Mouse (Mus musculus) liver, embryonic 14.5 days (tissue): ENCODE results near the gene Trio.

Source experiments
- CTCF ChIP-seq: IDR thresholded peaks from 2 replicates; pipeline ENCODE4 v1.5.1; 2016; ENCODE audit warnings: antibody characterized with exemption, low read depth, control low read depth
- EP300 ChIP-seq: IDR thresholded peaks from 2 replicates; pipeline ENCODE4 v1.6.1; 2016; ENCODE audit warnings: antibody characterized with exemption, low read depth

DNA sequence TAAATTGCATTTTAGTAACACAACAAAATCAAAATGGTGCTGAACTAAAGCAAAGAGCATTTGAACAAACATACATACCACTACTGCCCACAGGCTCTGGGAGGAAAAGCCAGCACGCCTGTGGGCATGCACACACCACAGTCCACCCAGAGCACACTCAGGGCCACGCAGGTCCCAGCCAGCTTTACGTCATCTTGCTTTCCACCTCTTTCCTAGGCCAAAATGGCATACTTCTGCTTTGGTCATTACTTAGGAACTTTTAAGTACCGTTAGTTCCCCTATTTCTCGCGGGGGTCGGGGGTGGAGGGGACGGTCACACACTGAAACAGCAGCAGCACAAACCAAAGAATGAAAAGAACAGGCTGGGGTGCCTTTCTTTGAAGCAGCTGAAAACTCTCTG is 242.6 kb downstream of the Trio start:
- no peak for TF ChIP-seq CTCF
- no peak for TF ChIP-seq EP300
